Mouse (Mus musculus) intestine, embryonic 16.5 days (tissue): ENCODE measurements around the gene Acp1. TPM values are rescaled to one million over a fixed set of nuclear protein-coding genes. Genes with fewer than 3 reads are reported as not detected.

Source experiments
- ATAC-seq: fragments of 200-750 bp; cut with Nextera tagmentation; 2 replicates; pipeline ENCODE4 v1.8.0; 2017; ENCODE audit warnings: moderate TSS enrichment, moderate library complexity
- H3K27ac ChIP-seq: fragments of 300-500 bp; sonication (generic); 2 replicates; pipeline ENCODE4 v1.5.1; 2014; ENCODE audit warnings: mild to moderate bottlenecking, low read length
- H3K27me3 ChIP-seq: fragments of 300-500 bp; sonication (generic); replicated peaks from 2 replicates; pipeline ENCODE4 v1.6.1; 2014; ENCODE audit warnings: low read length, control low read depth, mixed read lengths; ENCODE audit not compliant: control insufficient read depth, insufficient read depth
- H3K36me3 ChIP-seq: fragments of 300-500 bp; sonication (generic); 2 replicates; pipeline ENCODE4 v1.6.1; 2014; ENCODE audit warnings: low read length, control low read depth; ENCODE audit not compliant: control insufficient read depth, insufficient read depth
- H3K4me1 ChIP-seq: fragments of 300-500 bp; sonication (generic); 2 replicates; pipeline ENCODE4 v1.6.1; 2014; ENCODE audit warnings: low read length, control low read depth, mixed read lengths; ENCODE audit not compliant: control insufficient read depth, insufficient read depth
- H3K4me2 ChIP-seq: fragments of 300-500 bp; sonication (generic); 2 replicates; pipeline ENCODE4 v1.6.1; 2014; ENCODE audit warnings: low read depth, low read length, control low read depth
- H3K4me3 ChIP-seq: fragments of 300-500 bp; sonication (generic); 2 replicates; pipeline ENCODE4 v1.5.1; 2014; ENCODE audit warnings: mild to moderate bottlenecking, low read length
- H3K9ac ChIP-seq: fragments of 300-500 bp; sonication (generic); 2 replicates; pipeline ENCODE4 v1.6.1; 2014; ENCODE audit warnings: low read depth, low read length
- H3K9me3 ChIP-seq: fragments of 300-500 bp; sonication (generic); 2 replicates; pipeline ENCODE4 v1.6.1; 2016; ENCODE audit warnings: low read length, control low read depth; ENCODE audit not compliant: control insufficient read depth
- WGBS: fragments of 180-500 bp; shearing (Covaris S2); extraction: QIAGEN DNeasy Blood & Tissue Kit; methylation state at CpG from one replicate; pipeline ENCODE4 v1.1.7; 2014; 5-methylcytosine and 5-hydroxymethylcytosine counted together
- polyA plus RNA-seq: library from polyadenylated mRNA; unstranded; fragments of >200 nt; fragmentation: Nextera tagmentation; extraction: Ambion mirVana; gene quantifications from 2 replicates; pipeline ENCODE4 v1.2.1, GENCODE M21; 2015

Gene Acp1
- polyA plus RNA-seq, 1 experiment from 2014 or later: 172 TPM

DNA sequence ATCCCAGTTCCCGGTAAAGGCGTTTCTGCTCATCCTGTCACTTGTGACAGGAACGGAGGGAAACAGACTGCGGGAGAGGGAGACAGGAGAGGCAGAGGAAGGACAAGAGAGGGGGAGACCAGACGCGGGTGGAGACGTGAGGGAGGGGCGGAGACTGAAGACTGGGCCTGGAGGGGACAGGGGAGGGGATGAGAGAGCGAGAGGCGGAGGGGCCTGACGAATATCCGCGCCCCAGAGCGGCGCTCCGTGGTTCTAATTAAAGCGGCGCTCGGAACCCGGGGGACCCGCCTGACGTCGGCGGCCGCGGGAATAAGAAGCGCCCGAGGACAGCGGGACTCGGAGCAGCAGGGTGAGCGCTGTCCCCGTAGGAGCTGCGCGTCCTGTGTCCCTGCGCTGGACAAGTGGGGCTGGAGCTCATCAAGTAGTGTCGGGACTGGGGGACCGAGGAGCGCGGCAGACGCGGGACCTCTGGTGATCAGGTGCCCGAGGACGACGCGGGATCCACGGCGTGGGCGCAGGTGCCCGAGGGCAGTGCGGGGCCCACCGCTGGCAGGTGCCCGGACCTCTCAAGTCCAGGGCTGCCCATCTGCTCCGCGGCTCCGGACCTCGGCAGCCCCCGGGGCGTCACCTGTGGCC, 27.3 kb downstream of the Acp1 start, which contains the start of gene Alkal2:
Gene Alkal2 (plus strand): TSS at position 337 of the 636 bp plus-strand sequence.
- WGBS: under 1% methylated on average over 58 of the region's 58 CpGs
- Histone ChIP-seq H3K9ac (peak within 1 kb of the TSS; percentile 49), H3K27me3 (peaks cover 39% of the 10 kb centered on the region), H3K4me3 (peak within 1 kb of the TSS; percentile 59), H3K27ac (no peak within 1 kb of the TSS), H3K4me1 (peaks cover 12% of the 10 kb centered on the region), H3K9me3 (no peaks in the 10 kb centered on the region), H3K36me3 (no peaks in the 10 kb centered on the region), H3K4me2 (peak within 1 kb of the TSS; percentile 94)
- ATAC-seq: peak; percentile 59; the same call in 1 of the 2 replicates

DNA sequence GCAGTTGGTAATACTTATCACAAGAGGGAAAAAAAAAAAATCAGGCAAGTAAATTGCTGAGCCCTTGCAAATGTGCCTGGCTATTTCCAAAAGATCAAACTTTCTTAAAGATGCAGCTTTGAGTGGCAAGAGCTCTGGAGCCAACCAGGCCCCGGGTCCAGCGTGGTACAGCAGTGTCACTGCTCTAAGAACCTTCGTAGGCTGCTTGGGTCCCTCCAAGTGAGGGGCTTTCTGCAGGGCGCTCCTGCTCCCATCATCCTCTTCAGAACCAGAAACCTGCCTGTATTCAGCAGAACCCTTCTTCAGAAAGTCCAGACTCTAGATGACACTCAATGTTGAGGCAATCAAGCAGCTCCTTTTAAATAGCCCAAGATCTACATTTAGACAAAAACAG, 27.8 kb downstream of the Acp1 start:
- Histone ChIP-seq H3K27me3 (peaks cover 39% of the 10 kb centered on the region), H3K4me2 (peak overlapping the region; percentile 94), H3K36me3 (no peaks in the 10 kb centered on the region), H3K9ac (no peak overlapping the region), H3K4me3 (peak overlapping the region; percentile 59), H3K4me1 (peaks cover 12% of the 10 kb centered on the region), H3K27ac (no peak overlapping the region), H3K9me3 (no peaks in the 10 kb centered on the region)
- WGBS: 20% methylated on average over 4 of the region's 4 CpGs
- ATAC-seq: no peak

DNA sequence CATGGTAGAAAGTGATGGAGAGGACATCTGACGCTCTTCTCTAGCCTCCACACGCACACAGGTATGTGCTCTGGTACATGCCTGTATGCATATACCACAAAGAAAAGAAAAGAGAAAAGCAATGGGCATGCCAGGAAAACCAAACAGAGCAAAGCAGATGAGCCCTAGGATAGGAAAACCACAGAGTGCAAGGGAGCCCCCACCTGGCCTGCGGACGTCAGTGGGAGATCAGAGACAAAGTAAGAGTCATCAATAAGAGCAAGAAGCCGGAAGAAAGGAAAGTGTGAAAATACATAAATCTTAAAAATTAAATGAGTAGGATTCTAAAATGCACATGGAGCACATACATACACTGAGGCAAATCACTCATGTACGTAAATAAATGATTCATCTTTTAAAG, 31.9 kb downstream of the Acp1 start:
- H3K27ac ChIP-seq: no peak overlapping the region
- WGBS: 69% methylated on average over 6 of the region's 6 CpGs
- peaks cover 7% of the 10 kb centered on the region for H3K4me1 ChIP-seq
- H3K27me3 ChIP-seq: peaks cover 24% of the 10 kb centered on the region
- no peak for ATAC-seq
- H3K4me2 ChIP-seq: no peak overlapping the region
- no peak overlapping the region for H3K9ac ChIP-seq
- H3K36me3 ChIP-seq: no peaks in the 10 kb centered on the region
- H3K4me3 ChIP-seq: no peak overlapping the region
- no peaks in the 10 kb centered on the region for H3K9me3 ChIP-seq

DNA sequence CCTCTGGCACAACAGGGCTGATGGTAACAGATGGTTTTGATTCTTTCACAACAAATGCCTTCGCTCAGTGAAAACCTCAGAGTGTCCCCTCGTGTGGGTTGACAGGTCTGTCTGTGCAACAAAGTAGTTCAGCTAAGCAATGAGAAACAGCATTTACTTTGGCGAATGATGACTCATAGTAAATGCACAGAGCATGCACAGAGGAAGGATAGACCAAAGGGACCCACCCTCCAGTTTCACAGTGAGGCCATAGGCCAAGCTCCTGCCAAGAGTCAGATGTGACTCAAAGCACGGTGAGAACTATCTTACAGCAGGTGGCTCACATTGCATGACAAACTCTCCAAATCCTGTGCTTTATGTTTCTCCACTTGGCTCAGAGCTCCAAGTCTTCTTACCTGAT, 45.6 kb downstream of the Acp1 start:
- no peak for ATAC-seq
- no peaks in the 10 kb centered on the region for H3K4me1 ChIP-seq
- H3K9me3 ChIP-seq: no peaks in the 10 kb centered on the region
- no peak overlapping the region for H3K4me3 ChIP-seq
- no peaks in the 10 kb centered on the region for H3K27me3 ChIP-seq
- WGBS: 78% methylated on average over 4 of the region's 4 CpGs
- no peaks in the 10 kb centered on the region for H3K36me3 ChIP-seq
- no peak overlapping the region for H3K27ac ChIP-seq
- H3K9ac ChIP-seq: no peak overlapping the region
- H3K4me2 ChIP-seq: no peak overlapping the region

DNA sequence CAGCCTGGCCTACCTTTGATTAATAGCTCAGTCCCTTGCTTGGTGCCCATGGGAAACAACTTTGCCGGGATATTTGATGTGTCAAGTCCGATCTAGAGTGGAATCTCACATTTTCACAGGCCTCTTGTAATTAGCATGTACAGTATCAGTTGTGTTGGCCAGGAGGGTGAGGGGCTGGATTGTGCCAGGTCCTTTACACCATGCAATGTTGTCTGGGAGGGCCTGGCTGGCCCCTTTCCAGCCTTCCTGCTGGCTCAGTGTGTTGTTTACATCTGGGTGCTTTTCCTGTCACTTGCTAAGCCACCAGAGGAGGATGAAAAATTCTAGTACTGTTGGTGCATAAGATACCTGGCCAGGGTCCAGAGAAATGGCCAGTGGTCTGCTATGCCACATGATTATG, 47.0 kb downstream of the Acp1 start:
- Histone ChIP-seq H3K4me2 (no peak overlapping the region), H3K9me3 (no peaks in the 10 kb centered on the region), H3K9ac (no peak overlapping the region), H3K36me3 (no peaks in the 10 kb centered on the region), H3K27ac (no peak overlapping the region), H3K4me3 (no peak overlapping the region), H3K27me3 (no peaks in the 10 kb centered on the region), H3K4me1 (no peaks in the 10 kb centered on the region)
- peak; percentile 56; the same call in 1 of the 2 replicates for ATAC-seq
- 49% methylated on average over 2 of the region's 2 CpGs for WGBS

DNA sequence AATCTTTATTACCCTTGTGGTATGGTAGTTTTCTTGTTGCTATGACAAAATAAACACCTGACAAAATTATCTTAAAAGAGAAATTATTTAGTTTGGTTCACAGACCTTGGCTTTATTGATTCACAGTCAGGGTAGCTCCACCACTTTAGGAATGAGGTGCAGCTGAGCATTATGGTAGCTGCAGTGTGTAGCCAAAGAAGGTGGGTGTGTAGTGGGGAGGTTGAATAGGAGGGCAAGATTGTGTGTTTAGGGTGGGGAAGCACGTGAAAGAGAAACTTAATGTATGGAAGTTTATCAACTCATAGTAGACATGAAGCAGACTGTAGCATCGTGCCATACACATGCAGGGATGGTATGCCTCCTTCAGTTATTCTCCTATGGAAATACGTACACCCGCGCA, 55.2 kb downstream of the Acp1 start:
- Histone ChIP-seq H3K27ac (peak overlapping the region; percentile 63; the same call in 1 of the 2 replicates), H3K4me2 (no peak overlapping the region), H3K9ac (no peak overlapping the region), H3K4me3 (no peak overlapping the region), H3K27me3 (no peaks in the 10 kb centered on the region), H3K36me3 (no peaks in the 10 kb centered on the region), H3K4me1 (0 out of 2 replicates have a peak, but pooled peaks cover 4% of the 10 kb centered on the region), H3K9me3 (no peaks in the 10 kb centered on the region)
- WGBS: 76% methylated on average over 5 of the region's 5 CpGs
- peak; percentile 64; the same call in 1 of the 2 replicates for ATAC-seq

DNA sequence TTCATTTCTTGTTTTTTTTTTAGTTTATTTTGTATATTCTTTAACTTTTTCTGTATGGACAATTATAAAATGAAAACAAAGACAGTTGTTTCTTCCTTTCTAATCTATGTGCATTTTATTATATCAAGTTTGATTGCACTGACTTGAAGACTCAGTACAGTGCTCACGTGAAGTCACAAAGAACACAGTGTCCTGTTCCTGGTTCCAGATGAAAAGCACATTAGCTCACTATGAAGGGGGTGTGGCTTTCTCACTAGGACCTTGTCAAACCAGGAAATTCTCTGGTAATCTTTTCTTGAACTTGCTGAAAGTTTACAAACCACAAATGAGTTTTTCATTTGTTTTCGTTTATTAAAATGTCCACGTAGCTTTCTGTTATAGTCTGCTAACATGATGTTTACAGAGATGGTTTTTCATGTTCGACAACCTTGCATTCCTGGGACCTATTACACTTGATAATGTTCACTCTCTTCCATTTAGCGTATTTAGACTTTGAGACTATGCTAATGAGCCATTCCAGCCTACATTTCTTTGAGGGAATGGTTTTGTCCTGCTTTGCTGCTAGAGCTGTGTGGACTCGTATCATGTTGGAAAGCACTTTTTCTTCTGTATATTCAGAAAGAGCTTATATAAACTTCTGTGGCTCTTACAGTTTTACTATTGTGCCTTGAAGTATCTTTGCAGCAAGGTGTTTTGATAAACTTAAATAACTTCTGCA, 55.8 kb downstream of the Acp1 start:
- WGBS: 46% methylated on average over 6 of the region's 6 CpGs
- Histone ChIP-seq H3K4me3 (no peak overlapping the region), H3K9ac (no peak overlapping the region), H3K36me3 (no peaks in the 10 kb centered on the region), H3K4me2 (no peak overlapping the region), H3K9me3 (no peaks in the 10 kb centered on the region), H3K27ac (peak overlapping the region; percentile 37), H3K27me3 (no peaks in the 10 kb centered on the region), H3K4me1 (0 out of 2 replicates have a peak, but pooled peaks cover 5% of the 10 kb centered on the region)
- peak; percentile 92 for ATAC-seq

DNA sequence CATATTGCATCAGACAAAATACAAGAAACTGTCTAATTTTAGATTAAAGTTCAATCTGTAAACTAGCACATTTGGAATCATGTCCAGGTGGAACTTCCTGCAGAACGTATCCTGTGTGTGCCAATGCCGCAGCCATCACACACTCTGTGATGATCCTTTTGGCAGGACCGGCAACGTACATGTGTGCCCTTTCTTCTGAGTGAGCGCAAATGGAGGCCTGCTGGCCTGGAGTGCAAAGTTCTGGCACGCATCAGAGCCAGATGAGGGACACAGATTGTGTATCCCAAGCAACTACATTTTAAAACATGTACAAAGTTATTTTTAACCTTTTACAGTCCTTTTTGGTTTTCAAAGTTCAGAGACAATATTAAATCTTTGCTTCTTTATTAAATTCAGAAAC, 59.5 kb downstream of the Acp1 start:
- Histone ChIP-seq H3K4me1 (0 out of 2 replicates have a peak, but pooled peaks cover 5% of the 10 kb centered on the region), H3K9me3 (no peaks in the 10 kb centered on the region), H3K4me3 (no peak overlapping the region), H3K9ac (no peak overlapping the region), H3K27ac (no peak overlapping the region), H3K36me3 (no peaks in the 10 kb centered on the region), H3K27me3 (no peaks in the 10 kb centered on the region), H3K4me2 (no peak overlapping the region)
- 83% methylated on average over 6 of the region's 6 CpGs for WGBS
- no peak for ATAC-seq

DNA sequence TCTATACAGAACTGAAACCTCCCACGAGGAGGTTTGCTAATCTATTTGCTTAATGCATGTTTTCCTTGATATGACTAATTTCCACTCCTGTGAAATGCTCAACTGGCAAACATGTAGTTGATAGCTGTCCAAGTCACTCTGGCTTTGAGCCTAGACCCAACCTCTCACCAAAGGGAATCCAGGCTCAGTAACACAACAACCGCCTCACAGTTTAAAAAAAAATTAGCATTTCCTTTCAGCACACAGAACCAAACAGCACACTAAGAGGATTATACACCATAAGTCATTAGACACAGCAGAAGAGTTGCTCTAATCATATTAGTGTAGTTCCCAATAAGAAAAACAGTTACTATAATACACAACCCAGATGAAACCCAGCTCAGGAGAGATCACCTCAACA, 60.5 kb downstream of the Acp1 start:
- H3K9ac ChIP-seq: no peak overlapping the region
- no peak overlapping the region for H3K27ac ChIP-seq
- no peak overlapping the region for H3K4me3 ChIP-seq
- no peaks in the 10 kb centered on the region for H3K27me3 ChIP-seq
- H3K4me2 ChIP-seq: no peak overlapping the region
- no peaks in the 10 kb centered on the region for H3K36me3 ChIP-seq
- no peaks in the 10 kb centered on the region for H3K9me3 ChIP-seq
- ATAC-seq: no peak
- 0 out of 2 replicates have a peak, but pooled peaks cover 3% of the 10 kb centered on the region for H3K4me1 ChIP-seq
- WGBS: 48% methylated on average over 2 of the region's 2 CpGs
